Mouse (Mus musculus): ENCODE data around the gene Rbfox1. TPM values are rescaled to one million over a fixed set of nuclear protein-coding genes. Genes with fewer than 3 reads are reported as not detected.

Gene Rbfox1
- polyA plus RNA-seq, 1 experiment from 2014 or later, result 3.1 TPM

- H3K4me1 ChIP-seq (ENCODE audit: control insufficient read depth, insufficient read depth, low read length), result no peaks in the 10 kb centered on the region
- H3K27me3 ChIP-seq (ENCODE audit: control insufficient read depth, insufficient read depth, low read length), result no peaks in the 10 kb centered on the region
- H3K9ac ChIP-seq (ENCODE audit: low read depth, low read length), result no peak overlapping the region
- 65% methylated on average over 2 of the region's 2 CpGs for WGBS (ENCODE audit: insufficient replicate concordance)
- ATAC-seq (replicated peaks; ENCODE audit: insufficient number of reproducible peaks, low FRiP score, low TSS enrichment), result no peak
- no peaks in the 10 kb centered on the region for H3K36me3 ChIP-seq (ENCODE audit: control insufficient read depth, insufficient read depth, low read length)
- H3K27ac ChIP-seq (ENCODE audit: low read depth, low read length), result no peak overlapping the region
- H3K9me3 ChIP-seq (replicated peaks; ENCODE audit: control insufficient read depth, low read length), result no peaks in the 10 kb centered on the region
- H3K4me2 ChIP-seq, result no peak overlapping the region
- no peak overlapping the region for H3K4me3 ChIP-seq (ENCODE audit: low read depth, low read length)
Measured at GRCm38 (mm10) chr16:6333273-6333672, 448.1 kb downstream of the Rbfox1 start.

- H3K4me3 ChIP-seq (ENCODE audit: low read depth, low read length), result no peak overlapping the region
- H3K4me2 ChIP-seq, result peak overlapping the region; percentile 57; the same call in 1 of the 2 replicates
- no peak for ATAC-seq (replicated peaks; ENCODE audit: insufficient number of reproducible peaks, low FRiP score, low TSS enrichment)
- H3K27me3 ChIP-seq (ENCODE audit: control insufficient read depth, insufficient read depth, low read length), result peaks cover 32% of the 10 kb centered on the region
- H3K36me3 ChIP-seq (ENCODE audit: control insufficient read depth, insufficient read depth, low read length), result no peaks in the 10 kb centered on the region
- H3K4me1 ChIP-seq (ENCODE audit: control insufficient read depth, insufficient read depth, low read length), result no peaks in the 10 kb centered on the region
- WGBS (ENCODE audit: insufficient replicate concordance), result 40% methylated on average over 9 of the region's 9 CpGs
- H3K27ac ChIP-seq (ENCODE audit: low read depth, low read length), result no peak overlapping the region
- no peak overlapping the region for H3K9ac ChIP-seq (ENCODE audit: low read depth, low read length)
- no peaks in the 10 kb centered on the region for H3K9me3 ChIP-seq (replicated peaks; ENCODE audit: control insufficient read depth, low read length)
Measured at GRCm38 (mm10) chr16:6348103-6348502, 462.9 kb downstream of the Rbfox1 start.

- Histone ChIP-seq H3K4me1 (ENCODE audit: control insufficient read depth, insufficient read depth, low read length) (no peaks in the 10 kb centered on the region), H3K36me3 (ENCODE audit: control insufficient read depth, insufficient read depth, low read length) (no peaks in the 10 kb centered on the region), H3K4me3 (ENCODE audit: low read depth, low read length) (peak overlapping the region; percentile 25), H3K27ac (ENCODE audit: low read depth, low read length) (no peak overlapping the region), H3K9me3 (replicated peaks; ENCODE audit: control insufficient read depth, low read length) (no peaks in the 10 kb centered on the region), H3K27me3 (ENCODE audit: control insufficient read depth, insufficient read depth, low read length) (peaks cover 32% of the 10 kb centered on the region), H3K9ac (ENCODE audit: low read depth, low read length) (no peak overlapping the region), H3K4me2 (peak overlapping the region; percentile 57)
- peak; percentile 65 for ATAC-seq (replicated peaks; ENCODE audit: insufficient number of reproducible peaks, low FRiP score, low TSS enrichment)
- under 1% methylated on average over 41 of the region's 41 CpGs for WGBS (ENCODE audit: insufficient replicate concordance)
Measured at GRCm38 (mm10) chr16:6348581-6349241, 463.6 kb downstream of the Rbfox1 start.

GRCm38 (mm10) chr16:6349381-6349780, 464.2 kb downstream of the Rbfox1 start:
- H3K4me1 ChIP-seq (ENCODE audit: control insufficient read depth, insufficient read depth, low read length), result no peaks in the 10 kb centered on the region
- H3K9me3 ChIP-seq (replicated peaks; ENCODE audit: control insufficient read depth, low read length), result no peaks in the 10 kb centered on the region
- ATAC-seq (replicated peaks; ENCODE audit: insufficient number of reproducible peaks, low FRiP score, low TSS enrichment), result no peak
- 26% methylated on average over 16 of the region's 16 CpGs for WGBS (ENCODE audit: insufficient replicate concordance)
- H3K27ac ChIP-seq (ENCODE audit: low read depth, low read length), result no peak overlapping the region
- no peaks in the 10 kb centered on the region for H3K36me3 ChIP-seq (ENCODE audit: control insufficient read depth, insufficient read depth, low read length)
- no peak overlapping the region for H3K9ac ChIP-seq (ENCODE audit: low read depth, low read length)
- H3K4me2 ChIP-seq, result peak overlapping the region; percentile 57
- H3K27me3 ChIP-seq (ENCODE audit: control insufficient read depth, insufficient read depth, low read length), result peaks cover 32% of the 10 kb centered on the region
- 0 out of 2 replicates have a peak overlapping the region, but pooled peaks have one; percentile 25 for H3K4me3 ChIP-seq (ENCODE audit: low read depth, low read length)

- no peaks in the 10 kb centered on the region for H3K4me1 ChIP-seq (ENCODE audit: control insufficient read depth, insufficient read depth, low read length)
- no peak for ATAC-seq (replicated peaks; ENCODE audit: insufficient number of reproducible peaks, low FRiP score, low TSS enrichment)
- 83% methylated on average over 11 of the region's 11 CpGs for WGBS (ENCODE audit: insufficient replicate concordance)
Measured at GRCm38 (mm10) chr16:6350256-6350655, 465.1 kb downstream of the Rbfox1 start.

GRCm38 (mm10) chr16:6353191-6353590, 468.0 kb downstream of the Rbfox1 start:
- no peak overlapping the region for H3K9ac ChIP-seq (ENCODE audit: low read depth, low read length)
- WGBS (ENCODE audit: insufficient replicate concordance), result 78% methylated on average over 5 of the region's 5 CpGs
- H3K4me2 ChIP-seq, result no peak overlapping the region
- H3K36me3 ChIP-seq (ENCODE audit: control insufficient read depth, insufficient read depth, low read length), result no peaks in the 10 kb centered on the region
- peaks cover 23% of the 10 kb centered on the region for H3K27me3 ChIP-seq (ENCODE audit: control insufficient read depth, insufficient read depth, low read length)
- no peak for ATAC-seq (replicated peaks; ENCODE audit: insufficient number of reproducible peaks, low FRiP score, low TSS enrichment)
- no peak overlapping the region for H3K27ac ChIP-seq (ENCODE audit: low read depth, low read length)
- H3K9me3 ChIP-seq (replicated peaks; ENCODE audit: control insufficient read depth, low read length), result no peaks in the 10 kb centered on the region
- H3K4me1 ChIP-seq (ENCODE audit: control insufficient read depth, insufficient read depth, low read length), result no peaks in the 10 kb centered on the region
- H3K4me3 ChIP-seq (ENCODE audit: low read depth, low read length), result no peak overlapping the region

More at GRCm38 (mm10) chr16:6350256-6350655, 465.1 kb downstream of the Rbfox1 start:
- H3K27me3 ChIP-seq (ENCODE audit: control insufficient read depth, insufficient read depth, low read length), result peaks cover 32% of the 10 kb centered on the region
- H3K36me3 ChIP-seq (ENCODE audit: control insufficient read depth, insufficient read depth, low read length), result no peaks in the 10 kb centered on the region
- no peak overlapping the region for H3K27ac ChIP-seq (ENCODE audit: low read depth, low read length)
- H3K4me3 ChIP-seq (ENCODE audit: low read depth, low read length), result no peak overlapping the region
- H3K9me3 ChIP-seq (replicated peaks; ENCODE audit: control insufficient read depth, low read length), result no peaks in the 10 kb centered on the region
- H3K9ac ChIP-seq (ENCODE audit: low read depth, low read length), result no peak overlapping the region
- no peak overlapping the region for H3K4me2 ChIP-seq

GRCm38 (mm10) chr16:6356931-6357330, 471.8 kb downstream of the Rbfox1 start:
- Histone ChIP-seq H3K9me3 (replicated peaks; ENCODE audit: control insufficient read depth, low read length) (no peaks in the 10 kb centered on the region), H3K4me1 (ENCODE audit: control insufficient read depth, insufficient read depth, low read length) (no peaks in the 10 kb centered on the region), H3K36me3 (ENCODE audit: control insufficient read depth, insufficient read depth, low read length) (no peaks in the 10 kb centered on the region), H3K4me2 (no peak overlapping the region), H3K27ac (ENCODE audit: low read depth, low read length) (no peak overlapping the region), H3K9ac (ENCODE audit: low read depth, low read length) (no peak overlapping the region), H3K27me3 (ENCODE audit: control insufficient read depth, insufficient read depth, low read length) (no peaks in the 10 kb centered on the region), H3K4me3 (ENCODE audit: low read depth, low read length) (no peak overlapping the region)
- WGBS (ENCODE audit: insufficient replicate concordance), result 58% methylated on average over 3 of the region's 3 CpGs
- ATAC-seq (replicated peaks; ENCODE audit: insufficient number of reproducible peaks, low FRiP score, low TSS enrichment), result no peak

GRCm38 (mm10) chr16:6365793-6366192, 480.6 kb downstream of the Rbfox1 start:
- no peak overlapping the region for H3K4me2 ChIP-seq
- no peak for ATAC-seq (replicated peaks; ENCODE audit: insufficient number of reproducible peaks, low FRiP score, low TSS enrichment)
- H3K4me3 ChIP-seq (ENCODE audit: low read depth, low read length), result no peak overlapping the region
- no peak overlapping the region for H3K9ac ChIP-seq (ENCODE audit: low read depth, low read length)
- H3K27ac ChIP-seq (ENCODE audit: low read depth, low read length), result no peak overlapping the region
- H3K27me3 ChIP-seq (ENCODE audit: control insufficient read depth, insufficient read depth, low read length), result no peaks in the 10 kb centered on the region
- WGBS (ENCODE audit: insufficient replicate concordance), result 84% methylated on average over 2 of the region's 2 CpGs
- no peaks in the 10 kb centered on the region for H3K4me1 ChIP-seq (ENCODE audit: control insufficient read depth, insufficient read depth, low read length)
- H3K9me3 ChIP-seq (replicated peaks; ENCODE audit: control insufficient read depth, low read length), result no peaks in the 10 kb centered on the region
- H3K36me3 ChIP-seq (ENCODE audit: control insufficient read depth, insufficient read depth, low read length), result no peaks in the 10 kb centered on the region

GRCm38 (mm10) chr16:6366649-6367048, 481.5 kb downstream of the Rbfox1 start:
- Histone ChIP-seq H3K9ac (ENCODE audit: low read depth, low read length) (no peak overlapping the region), H3K4me1 (ENCODE audit: control insufficient read depth, insufficient read depth, low read length) (no peaks in the 10 kb centered on the region), H3K4me3 (ENCODE audit: low read depth, low read length) (no peak overlapping the region), H3K4me2 (no peak overlapping the region), H3K36me3 (ENCODE audit: control insufficient read depth, insufficient read depth, low read length) (no peaks in the 10 kb centered on the region), H3K9me3 (replicated peaks; ENCODE audit: control insufficient read depth, low read length) (no peaks in the 10 kb centered on the region), H3K27ac (ENCODE audit: low read depth, low read length) (no peak overlapping the region), H3K27me3 (ENCODE audit: control insufficient read depth, insufficient read depth, low read length) (no peaks in the 10 kb centered on the region)
- ATAC-seq (replicated peaks; ENCODE audit: insufficient number of reproducible peaks, low FRiP score, low TSS enrichment), result no peak
- 74% methylated on average over 6 of the region's 6 CpGs for whole genome bisulfite sequencing (ENCODE audit: insufficient replicate concordance)
